Mouse (Mus musculus): Measurements from ENCODE around the gene Faim.

Faim gene

DNA sequence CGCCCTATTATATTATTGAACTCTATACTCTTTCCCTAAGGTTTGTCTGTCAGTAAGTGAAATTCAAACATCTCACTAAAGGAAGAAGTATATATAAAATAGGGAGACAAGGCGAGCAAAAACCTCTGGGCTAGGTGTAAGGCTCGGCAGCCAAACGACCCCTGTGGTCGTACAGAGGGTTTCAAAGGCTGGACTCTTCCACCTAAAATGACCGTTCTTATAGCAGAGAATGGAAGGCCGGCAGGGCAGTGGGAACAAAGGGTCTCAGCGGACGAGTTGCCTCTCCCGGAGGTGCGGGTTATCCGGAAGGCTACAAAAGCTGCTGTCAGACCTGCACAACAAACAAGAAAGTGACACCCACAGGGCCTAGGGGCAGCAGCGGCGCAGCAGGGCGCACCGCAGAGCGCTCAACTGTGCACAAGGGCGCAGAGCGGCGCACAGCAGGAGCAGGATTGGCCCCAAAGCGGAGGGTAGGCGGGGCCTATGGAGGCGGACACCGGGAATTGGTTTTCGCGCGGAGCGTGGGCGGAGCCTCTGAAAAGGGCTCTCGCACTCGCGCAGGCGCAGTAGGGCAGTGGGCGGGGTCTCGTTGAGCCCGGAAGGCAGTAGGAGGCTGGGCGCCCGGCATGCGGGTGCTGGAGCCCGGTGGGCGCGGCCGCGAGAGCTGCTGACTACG lies at the start of gene Faim:
Gene Faim (plus strand): TSS at position 574 of the 676 bp plus-strand sequence.
- peak; percentile 100 for DNase-seq

DNA sequence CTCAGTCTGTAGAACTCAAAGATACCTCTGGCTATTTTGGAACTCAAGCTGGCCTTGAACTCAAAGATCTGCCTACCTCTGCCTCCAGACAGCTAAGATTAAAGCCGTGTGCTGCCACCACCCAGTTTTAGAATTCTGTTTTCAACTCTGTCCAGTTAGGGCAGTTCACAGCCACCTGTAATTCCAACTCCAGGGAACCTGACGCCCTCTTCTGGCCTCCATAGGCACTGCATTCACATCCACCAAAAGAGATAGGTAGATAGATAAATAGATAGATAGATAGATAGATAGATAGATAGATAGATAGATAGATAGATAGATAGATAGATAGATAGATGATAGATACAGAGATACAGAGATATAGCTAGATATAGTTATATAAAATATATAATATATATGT lies 46.9 kb upstream of the Faim start:
- no peak for DNase-seq

DNA sequence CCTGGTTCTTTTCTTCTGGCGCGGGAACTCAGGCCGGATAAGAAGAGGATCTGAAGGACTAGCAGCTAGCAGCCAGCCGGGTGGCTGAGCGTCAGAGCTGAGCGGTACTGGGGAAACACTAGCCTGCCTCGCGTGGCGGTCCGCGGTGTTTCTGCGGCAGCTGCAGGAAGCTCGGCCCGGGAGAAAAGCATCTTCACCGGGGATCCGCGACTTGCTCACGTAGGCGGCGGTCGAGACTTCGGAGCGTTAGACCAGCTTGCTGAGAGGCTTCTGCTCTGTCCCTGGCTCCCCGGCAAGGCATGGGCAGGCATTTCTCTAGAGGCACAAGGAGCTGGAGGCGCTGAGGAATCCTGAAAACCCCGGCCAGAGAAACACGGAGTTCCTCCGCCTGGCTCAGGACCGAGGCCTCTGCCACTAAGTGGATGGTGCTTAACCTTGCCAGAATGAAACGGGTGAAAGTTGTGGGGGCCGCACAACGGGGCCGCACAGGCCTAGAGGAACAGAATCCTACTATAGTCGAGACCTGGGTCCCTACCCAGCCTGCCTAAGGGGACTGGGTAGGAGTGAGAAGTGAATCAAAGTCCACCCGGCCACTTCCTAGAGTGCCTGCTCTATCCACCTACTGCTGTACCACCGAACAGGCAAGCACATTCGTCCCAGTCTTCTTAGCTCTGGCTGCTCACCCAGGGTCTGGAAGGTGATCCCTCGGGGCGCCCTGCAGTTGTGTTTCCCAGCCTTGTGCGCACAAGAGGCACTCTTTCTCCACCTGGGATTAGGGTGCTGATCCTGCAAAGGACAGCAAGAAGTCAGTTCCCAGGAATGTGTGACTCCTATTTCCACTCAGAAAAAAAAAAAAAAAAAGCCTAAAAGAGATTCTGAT lies 33.8 kb upstream of the Faim start:
- peak; percentile 34 for DNase-seq

DNA sequence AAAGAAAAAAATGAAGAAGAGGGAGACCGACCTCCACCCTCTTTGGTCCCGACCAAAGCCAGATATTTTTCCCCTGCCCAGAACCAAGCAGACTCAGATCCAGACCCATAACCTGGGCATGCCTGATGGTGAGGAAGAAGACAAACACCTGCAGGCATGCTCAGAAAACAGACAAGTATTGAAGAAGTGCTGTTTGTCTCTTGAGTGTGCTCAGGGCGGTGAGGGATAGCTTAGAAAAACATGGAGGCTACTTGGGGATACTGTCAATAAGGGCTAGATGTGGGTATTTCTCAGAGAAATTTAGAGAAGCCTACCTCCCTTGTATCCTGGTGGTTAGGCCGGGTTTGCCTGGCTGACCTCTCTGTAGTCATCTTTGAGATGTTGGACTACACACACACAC lies 32.9 kb upstream of the Faim start:
- DNase-seq: no peak

DNA sequence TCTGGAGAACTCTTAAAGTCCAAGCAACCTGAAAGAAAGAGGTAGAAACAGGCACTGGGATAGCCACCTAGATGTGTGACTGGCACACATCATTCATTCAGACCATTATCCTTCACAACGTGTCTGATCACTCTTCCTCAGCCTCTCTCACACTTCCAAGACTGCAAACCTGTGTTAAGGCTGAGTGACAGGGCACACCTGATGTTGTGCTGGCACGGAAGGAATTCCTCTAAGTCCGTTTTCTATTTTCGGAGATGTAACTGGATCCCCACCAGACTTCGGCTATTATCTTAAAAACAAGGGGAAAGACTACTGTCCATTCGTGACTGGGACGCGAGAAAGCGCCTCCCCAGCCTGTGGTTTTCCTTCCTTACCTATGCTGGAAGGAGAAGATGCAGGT lies 32.3 kb upstream of the Faim start:
- DNase-seq: no peak

DNA sequence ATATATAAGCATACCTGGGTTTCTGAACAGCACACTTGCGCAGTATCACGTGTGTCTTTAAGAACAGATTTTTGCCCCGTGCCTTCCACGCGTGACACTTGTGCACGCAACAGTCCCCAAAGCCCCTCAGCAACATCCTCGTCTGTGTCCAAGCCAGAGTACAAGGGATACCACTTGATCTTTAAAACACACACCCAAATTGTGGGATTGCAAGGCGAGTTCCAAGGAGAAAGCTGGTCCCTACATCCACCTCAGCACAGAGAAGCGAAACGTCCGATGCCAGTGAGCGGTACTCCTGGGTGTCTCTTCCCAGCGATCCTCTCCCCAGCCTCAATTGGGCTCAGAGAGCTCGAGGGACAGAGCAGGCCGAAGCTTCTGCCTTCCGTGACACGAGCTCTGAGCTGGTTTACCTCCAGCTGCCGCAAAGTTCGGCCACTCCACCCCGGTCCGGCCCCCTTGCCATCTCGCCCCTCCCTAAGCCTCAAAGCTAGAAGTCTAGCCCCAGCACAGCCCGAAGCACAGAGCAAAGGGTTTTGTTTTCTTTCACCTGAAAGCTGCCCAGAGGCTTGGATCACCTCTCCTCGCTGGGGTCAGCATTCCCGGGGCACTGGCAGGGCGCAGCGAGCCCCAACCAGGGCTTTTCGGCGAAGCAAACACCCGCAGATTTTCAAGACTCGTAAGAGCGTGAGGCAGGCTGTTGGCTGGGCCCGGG lies 31.6 kb upstream of the Faim start:
- peak; percentile 16 for DNase-seq

DNA sequence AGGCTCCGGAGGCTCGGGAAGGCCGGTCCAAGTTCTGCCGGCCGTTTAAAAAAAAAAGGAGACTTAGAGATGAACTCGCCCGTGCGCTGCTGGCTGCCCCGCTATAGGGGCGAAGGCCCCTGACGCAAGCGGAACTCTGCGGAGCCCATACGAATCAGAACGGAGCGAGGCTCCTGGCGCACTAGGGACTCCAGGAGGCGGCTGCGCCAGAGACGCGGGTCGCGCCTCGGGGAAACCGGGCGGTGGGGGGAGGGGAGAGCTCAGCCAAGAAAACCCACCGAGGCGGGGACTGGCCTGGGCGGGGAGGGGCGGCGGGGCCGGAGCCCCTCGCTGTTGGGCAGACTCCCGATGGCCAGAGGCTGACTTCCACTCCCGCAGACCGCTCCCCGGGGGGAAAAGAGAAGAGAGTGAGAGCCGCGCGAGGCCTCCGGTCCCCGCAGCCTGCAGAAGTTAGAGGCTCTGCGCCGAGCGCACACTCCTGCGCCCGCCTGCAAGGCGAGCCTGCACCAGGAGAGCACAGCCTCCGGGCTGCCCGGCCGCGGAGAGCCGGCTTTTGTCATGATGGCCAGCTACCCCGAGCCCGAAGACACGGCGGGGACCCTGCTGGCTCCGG lies 31.0 kb upstream of the Faim start, which contains the start of gene Foxl2:
Gene Foxl2 (plus strand): TSS at position 186 of the 613 bp plus-strand sequence.
- peak; percentile 27 for DNase-seq

DNA sequence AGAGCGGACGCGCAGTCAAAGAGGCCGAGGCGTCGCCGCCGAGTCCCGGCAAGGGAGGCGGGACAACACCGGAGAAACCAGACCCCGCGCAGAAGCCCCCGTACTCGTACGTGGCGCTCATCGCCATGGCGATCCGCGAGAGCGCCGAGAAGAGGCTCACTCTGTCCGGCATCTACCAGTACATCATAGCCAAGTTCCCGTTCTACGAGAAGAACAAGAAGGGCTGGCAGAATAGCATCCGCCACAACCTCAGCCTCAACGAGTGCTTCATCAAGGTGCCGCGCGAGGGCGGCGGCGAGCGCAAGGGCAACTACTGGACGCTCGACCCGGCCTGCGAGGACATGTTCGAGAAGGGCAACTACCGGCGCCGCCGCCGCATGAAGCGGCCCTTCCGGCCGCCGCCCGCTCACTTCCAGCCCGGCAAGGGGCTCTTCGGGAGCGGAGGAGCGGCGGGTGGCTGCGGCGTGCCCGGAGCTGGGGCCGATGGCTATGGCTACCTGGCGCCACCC lies 30.4 kb upstream of the Faim start:
- peak; percentile 37 for DNase-seq

DNA sequence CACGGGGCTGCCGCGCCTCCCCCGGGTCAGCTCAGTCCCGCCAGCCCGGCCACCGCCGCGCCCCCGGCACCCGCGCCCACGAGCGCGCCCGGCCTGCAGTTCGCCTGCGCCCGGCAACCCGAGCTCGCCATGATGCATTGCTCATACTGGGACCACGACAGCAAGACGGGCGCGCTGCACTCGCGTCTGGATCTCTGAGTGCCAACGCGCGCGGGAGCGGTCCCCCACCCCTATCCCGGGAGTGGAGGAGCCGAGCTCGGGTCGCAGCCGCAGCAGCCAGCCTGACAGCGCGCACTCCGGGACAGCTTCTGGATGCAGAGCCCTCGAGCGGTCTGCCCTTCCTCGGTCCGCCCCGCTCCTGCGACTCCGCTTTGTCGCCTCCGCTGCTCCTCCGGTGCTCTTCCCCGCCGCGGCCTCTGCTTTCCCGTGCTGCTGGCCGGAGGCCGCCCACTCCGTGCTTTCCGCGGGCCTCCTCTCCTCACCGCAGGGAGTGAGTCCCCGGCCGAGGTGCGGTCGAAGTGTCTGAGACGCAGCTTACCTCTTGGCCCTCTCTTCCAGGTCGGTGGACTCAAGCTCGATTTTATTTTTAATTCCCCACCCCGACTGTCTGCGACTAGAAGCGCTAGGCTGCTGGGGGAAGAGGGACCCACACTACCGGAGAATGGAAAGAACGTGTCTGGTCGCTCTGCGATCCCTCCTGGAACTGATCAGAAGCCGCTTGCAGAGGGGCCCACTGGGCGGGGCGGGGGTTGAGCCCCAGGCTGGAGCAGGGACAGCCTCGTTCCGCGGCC lies 29.4 kb upstream of the Faim start:
- DNase-seq: peak; percentile 18

DNA sequence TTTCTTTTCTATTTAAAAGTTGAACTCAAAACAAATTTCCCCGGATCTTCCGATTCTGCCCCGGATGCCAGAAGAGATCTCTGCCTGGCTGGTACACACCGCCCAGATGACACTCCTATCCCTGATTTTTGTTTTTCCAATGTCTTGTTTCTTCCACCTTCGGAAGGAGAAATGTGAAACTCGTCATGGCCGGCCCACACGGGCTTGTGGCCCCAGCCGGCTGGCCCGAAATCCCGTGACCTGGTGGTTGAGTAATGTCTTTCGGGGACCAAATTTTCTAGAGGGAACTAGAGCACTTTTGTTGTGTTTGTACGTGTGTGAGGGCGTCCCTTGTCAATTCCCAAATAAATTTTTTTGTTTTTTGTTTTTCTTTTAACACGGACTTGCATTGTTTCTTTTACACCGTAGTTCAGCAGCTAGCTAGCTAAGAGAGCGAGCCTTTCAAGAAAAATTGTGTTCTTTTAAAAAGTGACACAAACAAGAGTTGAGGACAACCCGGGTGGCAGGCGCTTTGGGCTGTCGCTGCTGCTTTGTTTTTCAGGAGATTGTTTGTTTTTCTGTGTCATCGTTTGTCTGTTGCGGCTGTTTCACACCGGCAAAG lies 28.3 kb upstream of the Faim start:
- DNase-seq: peak; percentile 12

DNA sequence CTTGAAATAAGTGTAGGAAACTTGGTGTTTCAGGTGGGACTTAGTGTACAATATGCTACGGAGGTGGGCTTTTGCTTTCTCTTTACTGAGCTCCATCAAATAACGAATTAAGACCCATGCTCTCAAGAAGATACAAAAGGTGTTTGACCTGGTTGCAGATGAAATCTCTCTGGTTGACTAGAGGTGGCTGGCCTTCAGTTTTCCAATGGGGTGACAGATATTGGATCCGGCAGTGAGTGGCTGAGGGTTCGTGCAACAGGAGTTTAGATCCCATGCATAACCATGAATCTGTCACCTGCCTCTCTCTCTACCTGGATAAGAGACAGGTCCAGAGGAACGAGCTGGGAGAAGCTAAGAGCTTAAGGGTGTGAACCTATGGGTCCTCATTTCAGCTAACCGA lies 27.5 kb upstream of the Faim start:
- DNase-seq: no peak

DNA sequence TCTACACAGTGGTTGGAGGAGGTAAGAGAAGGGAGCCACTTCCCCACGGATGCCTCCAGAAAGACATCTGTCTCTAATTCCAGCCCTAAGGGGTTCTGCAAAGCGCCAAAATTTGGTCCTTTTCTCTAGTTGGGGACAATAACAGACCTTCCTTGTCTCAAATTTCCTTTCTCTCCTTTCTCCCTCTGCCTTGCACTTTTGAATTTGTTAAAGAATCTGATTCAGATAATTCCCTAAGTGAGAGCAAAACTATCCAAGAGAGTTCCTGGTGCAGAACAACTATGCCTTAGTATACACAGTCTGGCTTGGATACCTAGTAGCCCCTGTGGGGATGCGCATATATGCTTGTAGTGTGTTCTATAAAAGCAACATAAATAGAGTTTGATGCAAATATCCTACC lies 26.3 kb upstream of the Faim start:
- no peak for DNase-seq

DNA sequence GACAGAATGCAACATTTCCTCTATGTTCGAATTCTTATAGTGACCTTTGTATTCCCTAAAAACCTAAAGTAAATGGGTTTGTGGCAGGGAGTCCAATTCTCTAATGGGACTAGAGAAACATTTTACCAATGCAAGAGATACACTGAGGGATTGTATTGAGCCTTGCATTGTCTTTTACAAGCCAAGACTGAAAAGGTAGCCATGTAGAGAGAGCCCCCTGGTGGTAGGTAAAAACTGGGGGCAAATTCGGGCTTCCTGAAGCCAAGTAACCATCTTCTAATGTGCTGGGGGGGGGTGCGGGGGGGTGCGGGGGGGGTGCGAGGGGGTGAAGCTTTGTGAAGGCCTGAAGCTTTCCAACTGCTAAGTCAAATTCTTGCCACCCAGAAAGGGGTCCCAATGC lies 25.8 kb upstream of the Faim start:
- no peak for DNase-seq

DNA sequence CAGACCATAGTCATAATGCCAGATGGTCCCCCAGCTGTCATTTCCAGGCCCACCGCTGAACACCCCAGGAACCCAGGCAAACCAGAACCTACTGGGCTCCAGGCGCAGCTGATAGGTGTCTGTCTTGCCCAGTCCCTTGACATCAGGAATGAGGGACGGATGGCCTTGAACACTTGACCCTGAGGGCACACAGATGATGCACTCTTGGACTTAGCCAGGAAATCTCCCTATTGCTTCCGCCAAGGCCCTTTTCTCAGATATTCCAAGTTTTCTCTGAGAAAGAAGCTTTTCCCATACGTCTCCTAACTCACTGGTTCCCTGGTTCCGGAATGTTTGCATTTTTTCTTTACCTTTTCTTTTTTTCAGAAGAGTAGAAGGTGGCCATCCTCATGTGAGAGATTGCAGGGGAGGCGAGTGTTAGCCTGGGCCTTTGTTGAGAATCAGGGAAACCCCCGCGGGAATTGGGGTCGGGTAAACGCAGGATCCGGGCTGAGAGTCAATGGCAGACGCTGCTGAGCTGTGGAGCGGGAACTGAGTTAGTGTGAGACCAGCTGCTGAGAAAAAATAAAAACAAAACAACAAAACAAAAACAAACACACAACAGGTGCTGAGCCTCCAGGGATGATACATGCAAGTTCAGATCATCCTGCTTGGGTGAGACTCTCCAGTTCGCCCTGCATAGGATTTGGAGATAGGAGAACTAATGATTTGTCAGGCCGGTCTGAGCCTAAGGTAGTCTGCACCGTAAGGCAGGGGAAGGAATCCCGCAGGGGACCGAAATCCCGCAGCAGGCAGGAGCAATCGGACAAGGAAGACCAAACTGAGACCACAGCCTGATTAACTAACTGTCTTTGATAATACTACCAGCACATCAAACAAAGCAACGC lies 24.3 kb upstream of the Faim start:
- DNase-seq: no peak

DNA sequence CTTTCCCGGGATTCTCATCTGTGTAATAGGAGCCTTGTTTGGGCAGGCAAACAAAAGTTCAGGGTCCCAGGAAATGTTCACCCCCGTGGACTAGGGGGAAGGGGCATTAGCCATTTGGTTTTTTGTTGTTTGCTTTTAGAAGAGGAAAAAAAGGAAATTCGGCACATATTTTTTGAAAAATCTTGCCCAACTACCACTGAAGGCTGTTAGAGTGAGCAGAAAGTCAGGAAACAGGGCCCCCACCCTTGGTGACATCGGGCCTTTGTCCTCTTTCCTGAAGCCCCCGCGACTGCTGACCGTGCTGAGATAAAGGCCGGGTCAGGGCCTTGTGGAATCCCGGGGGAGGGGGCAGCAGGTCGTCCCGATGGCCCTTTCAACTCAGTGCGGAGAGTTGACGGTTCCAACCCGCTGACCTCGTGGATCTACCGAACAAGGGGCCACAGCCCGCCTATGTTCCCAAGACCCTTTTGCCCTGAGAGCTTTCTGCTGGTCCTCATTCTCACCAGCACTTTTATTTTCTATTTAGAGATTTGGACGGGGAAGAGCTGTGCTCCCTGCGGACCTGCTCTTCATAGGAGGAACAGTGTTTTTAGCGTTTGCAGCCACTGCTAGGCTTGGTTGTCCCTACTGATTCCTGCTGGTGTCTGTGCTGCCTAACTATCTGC lies 23.6 kb upstream of the Faim start:
- DNase-seq: no peak

DNA sequence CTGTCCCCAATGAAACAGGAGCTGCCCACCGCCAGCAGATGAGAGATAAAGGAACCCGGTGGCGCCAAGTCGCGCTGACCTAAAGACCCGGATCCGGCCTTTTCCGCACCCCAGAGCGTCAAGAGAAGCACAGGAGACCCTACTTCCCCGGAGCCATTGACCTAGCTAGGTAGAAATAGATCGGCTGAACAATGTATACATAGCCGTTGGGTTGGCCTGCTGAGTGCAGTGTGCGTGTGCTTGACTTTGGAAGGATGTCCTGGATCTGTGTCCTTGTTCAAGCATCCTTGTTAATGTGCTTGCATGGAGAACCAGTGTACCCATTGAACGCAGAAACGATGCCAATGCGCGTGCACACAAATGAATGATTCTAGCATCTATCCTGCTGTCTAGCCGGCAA lies 22.5 kb upstream of the Faim start:
- DNase-seq: no peak

DNA sequence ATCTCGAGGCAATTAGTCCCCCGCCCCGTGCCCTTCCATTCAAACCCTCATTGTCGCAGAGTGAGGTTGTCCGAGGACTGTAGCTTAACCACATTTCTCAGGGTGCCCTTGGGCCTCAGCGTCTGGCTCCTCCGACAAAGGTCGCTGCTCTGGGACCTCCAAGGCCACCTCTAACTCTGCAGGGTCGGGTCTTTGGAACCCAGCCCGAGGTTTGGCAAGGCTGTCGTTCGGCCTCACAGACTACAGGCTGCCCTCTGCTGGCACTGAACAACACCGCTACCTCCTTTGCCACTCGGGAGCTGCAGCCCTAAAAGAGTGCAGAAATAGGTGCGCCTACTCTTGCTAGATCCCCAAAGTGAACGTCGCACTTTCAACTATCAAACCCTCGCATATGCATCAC lies 21.1 kb upstream of the Faim start:
- no peak for DNase-seq

DNA sequence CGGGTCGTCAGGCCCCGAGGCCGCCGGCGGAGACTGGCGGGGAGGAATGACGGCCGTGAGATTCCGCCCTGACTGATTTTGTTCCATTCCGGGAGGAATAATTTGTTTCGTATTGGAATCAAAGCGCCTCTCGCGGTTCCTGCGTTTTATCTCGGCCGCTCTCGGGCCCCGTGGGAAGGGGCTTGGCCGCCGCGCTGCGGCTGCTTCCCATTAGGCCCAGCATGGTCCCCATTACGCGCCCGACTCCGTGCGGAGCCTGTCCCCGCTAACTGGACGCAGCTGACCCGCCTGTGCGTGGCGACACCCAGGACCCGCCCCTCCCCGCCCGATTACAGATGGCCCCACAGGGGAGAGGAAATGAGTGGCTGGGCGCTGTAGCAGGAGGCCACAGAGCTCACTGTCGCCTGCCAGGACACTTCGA lies 13.1 kb upstream of the Faim start:
- DNase-seq: no peak

DNA sequence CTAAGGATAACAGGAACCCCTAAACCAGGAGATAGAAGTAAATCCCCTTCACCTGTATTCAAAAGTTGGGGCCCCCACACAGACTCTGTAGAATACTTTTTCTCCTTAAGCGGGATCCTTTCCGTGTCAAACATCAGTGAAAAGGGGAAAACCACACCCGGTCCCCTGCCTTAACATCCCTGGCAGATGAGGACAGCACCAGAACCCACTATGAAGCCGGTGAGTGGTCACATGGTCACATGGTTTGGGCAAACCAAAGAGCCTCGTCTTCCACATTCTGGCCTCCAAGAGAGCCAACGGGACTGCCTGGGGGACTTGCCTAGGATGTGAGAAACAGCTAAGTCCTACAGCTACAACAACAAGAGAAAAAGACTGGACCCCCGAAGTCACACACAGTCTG lies 12.6 kb upstream of the Faim start:
- no peak for DNase-seq

DNA sequence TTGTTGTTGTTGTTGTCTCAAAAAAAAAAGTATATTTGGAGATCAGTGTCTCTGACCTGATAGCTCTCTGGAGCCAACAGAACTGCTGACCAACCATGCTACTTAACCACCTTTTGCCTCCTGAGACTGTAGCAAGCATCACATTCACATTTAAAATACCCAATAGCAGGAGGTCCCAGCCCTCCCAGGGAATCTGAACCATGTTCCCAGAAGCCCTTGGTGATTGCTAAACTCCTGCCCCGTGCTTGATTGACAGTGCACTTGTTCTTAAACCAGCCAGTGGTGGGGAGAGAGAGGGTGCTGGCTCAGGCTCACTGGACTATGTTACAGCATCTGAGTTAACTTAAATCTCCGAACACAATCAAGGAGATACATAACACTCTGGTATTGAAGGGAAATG lies 11.3 kb upstream of the Faim start:
- no peak for DNase-seq

All from right cerebral cortex, postnatal 25 days (tissue).